Mouse (Mus musculus): ENCODE measurements at regions not wholly inside any gene's neighbourhood (a gene's known extent, or its start where the extent isn't known, plus 50 kb on each side); places are given as distances from the start of the nearest gene placed in this dataset.

GRCm38 (mm10) chr1:135665484-135665883 is 54.4 kb upstream of the Csrp1 start:
- Histone ChIP-seq H3K27ac (ENCODE audit: control insufficient read depth, low read depth, low read length) (no peak overlapping the region), H3K4me3 (ENCODE audit: control insufficient read depth in 1 of 2, insufficient read depth in 1 of 2, low read depth in 2 of 2, low read length in 2 of 2) (no peak overlapping the region), H3K4me1 (ENCODE audit: control insufficient read depth in 1 of 2, insufficient read depth in 2 of 2, low read length in 2 of 2) (peaks cover 12 to 32% of the 10 kb centered on the region in 2 experiments), H3K9me3 (replicated peaks; ENCODE audit: insufficient read depth, low read length) (no peaks in the 10 kb centered on the region), H3K79me2 (ENCODE audit: control insufficient read depth, insufficient read depth, low read length, poor library complexity) (no peaks in the 10 kb centered on the region), H3K36me3 (ENCODE audit: control insufficient read depth in 1 of 2, insufficient read depth in 2 of 2, low read length in 2 of 2) (peaks cover 0 to 20% of the 10 kb centered on the region in 2 experiments; a peak in 2 of 4 replicates), H3K27me3 (ENCODE audit: control insufficient read depth in 1 of 2, insufficient read depth in 2 of 2, low read length in 2 of 2) (no peaks in the 10 kb centered on the region), H3K9ac (ENCODE audit: control insufficient read depth, low read depth, low read length, poor library complexity, severe bottlenecking) (no peak overlapping the region)
- no peak for DNase-seq (ENCODE audit: low read depth, low spot score)
- no peak for TF ChIP-seq GABPA (IDR thresholded peaks at IDR 0.05; ENCODE audit: low read depth, low read length)
- no peak for TF ChIP-seq TBP (IDR thresholded peaks at IDR 0.05; ENCODE audit: low read depth, low read length)
- no peak for TF ChIP-seq MEF2A (IDR thresholded peaks at IDR 0.05; ENCODE audit: extremely low read depth, insufficient replicate concordance, low read depth, low read length, poor library complexity, severe bottlenecking)

- DNase-seq (ENCODE audit: low read depth, low spot score): no peak
- Histone ChIP-seq H3K4me3 (ENCODE audit: control insufficient read depth in 1 of 2, insufficient read depth in 1 of 2, low read depth in 2 of 2, low read length in 2 of 2) (no peak overlapping the region), H3K36me3 (ENCODE audit: control insufficient read depth in 1 of 2, insufficient read depth in 2 of 2, low read length in 2 of 2) (peaks cover 0 to 20% of the 10 kb centered on the region in 2 experiments; a peak in 2 of 4 replicates), H3K4me1 (ENCODE audit: control insufficient read depth in 1 of 2, insufficient read depth in 2 of 2, low read length in 2 of 2) (peaks cover 12 to 30% of the 10 kb centered on the region in 2 experiments), H3K9me3 (replicated peaks; ENCODE audit: insufficient read depth, low read length) (no peaks in the 10 kb centered on the region), H3K79me2 (ENCODE audit: control insufficient read depth, insufficient read depth, low read length, poor library complexity) (no peaks in the 10 kb centered on the region), H3K27ac (ENCODE audit: control insufficient read depth, low read depth, low read length) (no peak overlapping the region), H3K9ac (ENCODE audit: control insufficient read depth, low read depth, low read length, poor library complexity, severe bottlenecking) (no peak overlapping the region), H3K27me3 (ENCODE audit: control insufficient read depth in 1 of 2, insufficient read depth in 2 of 2, low read length in 2 of 2) (no peaks in the 10 kb centered on the region)
- TF ChIP-seq POLR2AphosphoS5 (IDR thresholded peaks at IDR 0.05; ENCODE audit: borderline replicate concordance, low read depth, low read length) (no peak), ZKSCAN1 (IDR thresholded peaks at IDR 0.05; ENCODE audit: low read depth, low read length) (no peak), ZMIZ1 (IDR thresholded peaks at IDR 0.05; ENCODE audit: low read depth, low read length) (no peak), NELFE (IDR thresholded peaks at IDR 0.05; ENCODE audit: low read depth, low read length) (no peak), HCFC1 (IDR thresholded peaks at IDR 0.05; ENCODE audit: low read depth, low read length) (no peak), RAD21 (IDR thresholded peaks at IDR 0.05; ENCODE audit: low read depth, low read length) (no peak), MYC (IDR thresholded peaks at IDR 0.05; ENCODE audit: low read depth, low read length) (no peak), ELF1 (IDR thresholded peaks at IDR 0.05; ENCODE audit: low read depth, low read length) (no peak), MAFK (IDR thresholded peaks at IDR 0.05; ENCODE audit: borderline replicate concordance, low read depth, low read length) (no peak), USF2 (IDR thresholded peaks at IDR 0.05; ENCODE audit: borderline replicate concordance in 1 of 2, insufficient read depth in 1 of 2, low read depth in 1 of 2, low read length in 2 of 2) (no peak), KAT2A (conservative IDR thresholded peaks at IDR 0.05; ENCODE audit: low read depth, low read length) (no peak), POLR2AphosphoS2 (IDR thresholded peaks at IDR 0.05; ENCODE audit: low read length) (no peak), CHD2 (IDR thresholded peaks at IDR 0.05; ENCODE audit: low read length) (no peak), EP300 (IDR thresholded peaks at IDR 0.05; ENCODE audit: low read depth in 1 of 2, low read length in 2 of 2) (no peak), MAZ (IDR thresholded peaks at IDR 0.05; ENCODE audit: low read depth, low read length) (no peak), MEF2A (IDR thresholded peaks at IDR 0.05; ENCODE audit: extremely low read depth, insufficient replicate concordance, low read depth, low read length, poor library complexity, severe bottlenecking) (no peak)
These were observed 51.5 kb upstream of the Csrp1 start for GRCm38 (mm10) chr1:135668331-135668730.
